ENCODE assay signal across 8 mouse cellular contexts in the genomic region with DNA sequence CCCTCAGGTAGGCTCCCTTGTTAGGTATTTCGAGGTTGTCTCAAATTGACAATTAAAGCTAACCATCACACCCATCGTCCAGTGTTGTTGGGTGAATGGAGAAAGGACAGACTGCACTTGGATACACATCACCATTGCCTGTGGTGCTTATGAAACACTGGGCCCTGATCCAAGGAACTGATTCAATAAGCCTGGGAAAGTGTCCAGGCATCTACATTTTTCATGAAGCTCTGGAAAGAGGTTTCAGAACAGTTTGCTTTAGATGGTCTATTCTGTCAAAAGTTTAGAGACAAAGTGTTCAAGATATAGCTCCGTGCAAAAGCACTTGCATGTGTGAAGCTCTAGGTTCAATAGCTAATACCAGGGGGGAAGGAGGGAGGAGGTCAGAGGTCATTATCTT. TPM values are rescaled to one million over a fixed set of nuclear protein-coding genes. Genes with fewer than 3 reads are reported as not detected.
DNase-seq lines count a peak whose midpoint lies in the region.

No protein-coding gene starts in this region.

- DNase-seq in heart, adult 18-20 months: peak; percentile 70 to 75
- no peak for DNase-seq in heart, postnatal 4 days
- peak; percentile 50 for DNase-seq in urinary bladder, postnatal 14 days (ENCODE audit: low spot score)
- no peak for DNase-seq in urinary bladder, postnatal 4 days (ENCODE audit: low spot score in 2 of 2)
- DNase-seq in left cerebral cortex, adult 9 months (ENCODE audit: low spot score in 2 of 2): peak; percentile 43 to 86
- DNase-seq in telencephalon, adult 2 months (ENCODE audit: low read depth, low spot score): peak; percentile 87
- no peak for DNase-seq in urinary bladder, adult 2 months (ENCODE audit: low spot score)
- no peak for DNase-seq in thymus, postnatal 10 days (ENCODE audit: low spot score in 2 of 2)

RNA-seq across cellular contexts. Expression of gene Kitl, which starts 38.6 kb away (rescaled TPM):
- total RNA-seq in heart, adult 18-20 months (2021): 10 to 100 TPM; 46.9 to 85.8 TPM
- 100 to 1,000 TPM in 1 of 2 experiments, 10 to 100 TPM in 1; 96.3 to 105 TPM for total RNA-seq in heart, postnatal 4 days (2021)
- polyA plus RNA-seq in urinary bladder, adult 2 months (2012; rRNA removed): 17.9 and 19.1 TPM in 2 replicates

Comparison
In these comparisons a context has a peak if more than half of its experiments do, and no peak if none do; other contexts are left out.
1. DNase-seq: peak in heart, adult 18-20 months (2 of 2), urinary bladder, postnatal 14 days (single experiment), left cerebral cortex, adult 9 months (2 of 2) and telencephalon, adult 2 months (single experiment); none in heart, postnatal 4 days (single experiment), urinary bladder, postnatal 4 days (0 of 2), urinary bladder, adult 2 months (single experiment) and thymus, postnatal 10 days (0 of 2).